Mouse (Mus musculus) stomach, postnatal 0 days (tissue): Measurements from ENCODE around the gene Fgfr2. TPM values are rescaled to one million over a fixed set of nuclear protein-coding genes. Genes with fewer than 3 reads are reported as not detected.
A peak's percentile ranks its signal among the peaks of the same experiment; 100 is the strongest.

Experiments used
- ATAC-seq: fragments of 200-750 bp; cut with Nextera tagmentation; 2 replicates; pipeline ENCODE4 v1.8.0; 2017; ENCODE audit not compliant: low FRiP score, low TSS enrichment
- DNase-seq: peaks from one replicate; pipeline ENCODE4 v3.0.0-alpha.2; 2016; ENCODE audit warnings: low spot score
- H3K27ac ChIP-seq: fragments of 300-500 bp; sonication (generic); replicated peaks from 2 replicates; pipeline ENCODE4 v1.5.1; 2014; ENCODE audit warnings: mild to moderate bottlenecking, control low read depth
- H3K27me3 ChIP-seq: fragments of 300-500 bp; sonication (generic); 2 replicates; pipeline ENCODE4 v1.6.1; 2014; ENCODE audit warnings: low read length; ENCODE audit not compliant: control insufficient read depth, insufficient read depth
- H3K36me3 ChIP-seq: fragments of 300-500 bp; sonication (generic); 2 replicates; pipeline ENCODE4 v1.6.1; 2014; ENCODE audit warnings: low read length, mixed read lengths; ENCODE audit not compliant: control insufficient read depth, insufficient read depth
- H3K4me1 ChIP-seq: fragments of 300-500 bp; sonication (generic); replicated peaks from 2 replicates; pipeline ENCODE4 v1.6.1; 2014; ENCODE audit warnings: antibody characterized with exemption; ENCODE audit not compliant: control insufficient read depth, insufficient read depth
- H3K4me2 ChIP-seq: fragments of 300-500 bp; sonication (generic); replicated peaks from 2 replicates; pipeline ENCODE4 v1.6.1; 2014; ENCODE audit warnings: low read depth, mild to moderate bottlenecking, control low read depth, moderate library complexity
- H3K4me3 ChIP-seq: fragments of 300-500 bp; sonication (generic); 2 replicates; pipeline ENCODE4 v1.5.1; 2014; ENCODE audit warnings: low read depth, low read length, control low read depth
- H3K9ac ChIP-seq: fragments of 300-500 bp; sonication (generic); 2 replicates; pipeline ENCODE4 v1.6.1; 2014; ENCODE audit warnings: mild to moderate bottlenecking, low read length, control low read depth, mixed read lengths
- H3K9me3 ChIP-seq: fragments of 300-500 bp; sonication (generic); 2 replicates; pipeline ENCODE4 v1.6.1; 2016; ENCODE audit warnings: low read length; ENCODE audit not compliant: control insufficient read depth
- CTCF ChIP-seq: IDR thresholded peaks from 2 replicates; pipeline ENCODE4 v1.5.1; 2016; ENCODE audit warnings: antibody characterized with exemption, low read depth, mild to moderate bottlenecking, moderate library complexity
- EP300 ChIP-seq: optimal IDR thresholded peaks from 2 replicates; pipeline ENCODE3; 2016; ENCODE audit warnings: antibody characterized with exemption
- WGBS: fragments of 180-500 bp; shearing (Covaris S2); extraction: QIAGEN DNeasy Blood & Tissue Kit; methylation state at CpG from one replicate; pipeline ENCODE4 v1.1.7; 2014; 5-methylcytosine and 5-hydroxymethylcytosine counted together
- polyA plus RNA-seq: library from polyadenylated mRNA; unstranded; fragments of >200 nt; fragmentation: Nextera tagmentation; extraction: Ambion mirVana; gene quantifications from 2 replicates; pipeline ENCODE4 v1.2.1, GENCODE M21; 2015

Fgfr2 gene
- polyA plus RNA-seq, 1 experiment from 2014 or later, result 60.8 TPM

- ATAC-seq (peak; percentile 91), DNase-seq (peak; percentile 62)
- 25% methylated on average over 21 of the region's 21 CpGs for WGBS
- Histone ChIP-seq H3K9ac (no peak overlapping the region; the same call in 1 of the 2 replicates), H3K27me3 (no peaks in the 10 kb centered on the region), H3K36me3 (no peaks in the 10 kb centered on the region), H3K4me3 (no peak overlapping the region), H3K9me3 (no peaks in the 10 kb centered on the region), H3K4me2 (0 out of 2 replicates have a peak overlapping the region, but pooled peaks have one; percentile 23), H3K27ac (peak overlapping the region; percentile 86), H3K4me1 (peaks cover 7% of the 10 kb centered on the region; the same call in 1 of the 2 replicates)
- TF ChIP-seq CTCF (no peak), EP300 (peak; percentile 85)
Measured at GRCm38 (mm10) chr7:130215348-130216252, 2907.6 kb downstream of the Fgfr2 start.

DNA sequence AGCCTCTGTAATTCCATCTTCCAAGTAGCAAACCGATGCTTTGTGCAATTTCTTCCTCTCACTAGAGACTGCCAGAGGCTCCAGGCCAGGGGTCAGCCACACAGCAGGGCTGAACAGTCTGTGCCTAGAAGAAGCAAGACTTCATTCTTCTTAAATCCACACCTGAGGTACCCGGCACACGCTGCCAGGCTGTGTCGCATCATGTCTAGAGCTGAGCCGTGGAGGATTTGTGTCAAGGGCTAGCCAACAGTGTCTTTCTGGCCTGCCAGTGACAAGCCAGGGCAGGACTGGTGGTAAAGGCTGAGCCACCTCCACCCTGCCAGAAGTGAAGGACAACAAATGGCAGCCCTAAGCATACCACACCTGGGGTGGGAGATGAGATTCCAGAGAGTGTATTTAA is 2910.0 kb downstream of the Fgfr2 start:
- 63% methylated on average over 5 of the region's 5 CpGs for whole genome bisulfite sequencing
- H3K4me3 ChIP-seq, result no peak overlapping the region
- H3K9me3 ChIP-seq, result no peaks in the 10 kb centered on the region
- 0 out of 2 replicates have a peak overlapping the region, but pooled peaks have one; percentile 56 for H3K27ac ChIP-seq
- no peak for ATAC-seq
- H3K9ac ChIP-seq, result no peak overlapping the region
- no peak for DNase-seq
- no peak overlapping the region for H3K4me2 ChIP-seq
- 0 out of 2 replicates have a peak, but pooled peaks cover 6% of the 10 kb centered on the region for H3K4me1 ChIP-seq
- TF ChIP-seq CTCF (no peak), EP300 (no peak)
- H3K27me3 ChIP-seq, result no peaks in the 10 kb centered on the region
- no peaks in the 10 kb centered on the region for H3K36me3 ChIP-seq

GRCm38 (mm10) chr7:130211411-130211810 is 2911.7 kb downstream of the Fgfr2 start:
- Histone ChIP-seq H3K27ac (no peak overlapping the region), H3K4me3 (no peak overlapping the region), H3K4me2 (no peak overlapping the region), H3K9me3 (no peaks in the 10 kb centered on the region), H3K4me1 (0 out of 2 replicates have a peak, but pooled peaks cover 9% of the 10 kb centered on the region), H3K36me3 (no peaks in the 10 kb centered on the region), H3K9ac (no peak overlapping the region), H3K27me3 (no peaks in the 10 kb centered on the region)
- no peak for ATAC-seq
- WGBS, result 73% methylated on average over 5 of the region's 5 CpGs
- no peak for TF ChIP-seq EP300
- no peak for TF ChIP-seq CTCF
- no peak for DNase-seq

DNA sequence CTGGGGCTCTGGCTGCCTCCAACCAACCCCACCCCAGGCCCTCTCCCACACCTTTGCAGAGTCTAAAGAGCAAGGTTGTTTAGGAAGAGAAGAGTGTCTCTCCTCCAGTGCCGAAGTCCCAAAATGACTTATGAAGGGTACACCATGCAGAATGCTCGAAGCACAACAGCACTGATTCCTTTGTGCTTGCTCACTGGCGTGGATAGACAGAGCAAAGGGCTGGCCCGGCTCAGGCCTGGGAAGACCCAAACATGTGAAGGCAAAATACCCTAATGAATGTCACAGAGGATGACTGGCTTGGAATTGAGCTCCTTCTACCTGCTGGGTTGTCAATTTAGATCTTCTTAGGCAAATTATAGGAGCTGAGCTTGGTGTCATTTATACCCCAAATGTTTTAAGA is 2914.5 kb downstream of the Fgfr2 start:
- no peak for DNase-seq
- Histone ChIP-seq H3K4me2 (no peak overlapping the region), H3K9ac (no peak overlapping the region), H3K9me3 (no peaks in the 10 kb centered on the region), H3K36me3 (no peaks in the 10 kb centered on the region), H3K27ac (no peak overlapping the region; the same call in 1 of the 2 replicates), H3K4me1 (0 out of 2 replicates have a peak, but pooled peaks cover 10% of the 10 kb centered on the region), H3K27me3 (no peaks in the 10 kb centered on the region), H3K4me3 (no peak overlapping the region)
- TF ChIP-seq EP300 (no peak), CTCF (no peak)
- ATAC-seq, result no peak
- 83% methylated on average over 4 of the region's 4 CpGs for WGBS

GRCm38 (mm10) chr7:130206181-130206582 is 2917.0 kb downstream of the Fgfr2 start:
- ATAC-seq, result no peak; the same call in 1 of the 2 replicates
- H3K27ac ChIP-seq, result 0 out of 2 replicates have a peak overlapping the region, but pooled peaks have one; percentile 49
- H3K9ac ChIP-seq, result no peak overlapping the region
- H3K4me3 ChIP-seq, result no peak overlapping the region
- H3K27me3 ChIP-seq, result no peaks in the 10 kb centered on the region
- WGBS, result 31% methylated on average over 6 of the region's 6 CpGs
- H3K9me3 ChIP-seq, result no peaks in the 10 kb centered on the region
- H3K4me2 ChIP-seq, result no peak overlapping the region
- TF ChIP-seq EP300 (no peak), CTCF (no peak)
- H3K36me3 ChIP-seq, result no peaks in the 10 kb centered on the region
- H3K4me1 ChIP-seq, result 0 out of 2 replicates have a peak, but pooled peaks cover 5% of the 10 kb centered on the region
- no peak for DNase-seq

GRCm38 (mm10) chr7:130205140-130205539 is 2918.0 kb downstream of the Fgfr2 start:
- H3K9ac ChIP-seq, result no peak overlapping the region

More at GRCm38 (mm10) chr7:130205140-130205539, 2918.0 kb downstream of the Fgfr2 start:
- WGBS, result 71% methylated on average over 7 of the region's 7 CpGs
- no peaks in the 10 kb centered on the region for H3K36me3 ChIP-seq
- no peak for ATAC-seq
- DNase-seq, result no peak
- H3K27ac ChIP-seq, result no peak overlapping the region
- TF ChIP-seq EP300, result no peak
- TF ChIP-seq CTCF, result no peak
- H3K9me3 ChIP-seq, result no peaks in the 10 kb centered on the region
- H3K27me3 ChIP-seq, result no peaks in the 10 kb centered on the region
- no peak overlapping the region for H3K4me3 ChIP-seq
- H3K4me2 ChIP-seq, result no peak overlapping the region
- 0 out of 2 replicates have a peak, but pooled peaks cover 5% of the 10 kb centered on the region for H3K4me1 ChIP-seq
